Mouse (Mus musculus) splenic B cell, adult 2 months (primary cell): ENCODE measurements around the gene Col28a1.

Experiments used
- DNase-seq: peaks from one replicate; pipeline ENCODE4 v3.0.0-alpha.2; 2011; ENCODE audit warnings: low read depth, low spot score
- H3K27me3 ChIP-seq: 2 replicates; pipeline ENCODE4 v1.6.1; 2012; ENCODE audit warnings: mild to moderate bottlenecking, low read length, moderate library complexity, mixed read lengths; ENCODE audit not compliant: control insufficient read depth, poor library complexity, insufficient read depth, severe bottlenecking
- H3K36me3 ChIP-seq: 2 replicates; pipeline ENCODE4 v1.6.1; 2012; ENCODE audit warnings: mild to moderate bottlenecking, low read length, moderate library complexity, mixed read lengths; ENCODE audit not compliant: control insufficient read depth, poor library complexity, insufficient read depth, severe bottlenecking

The Col28a1 gene

DNA sequence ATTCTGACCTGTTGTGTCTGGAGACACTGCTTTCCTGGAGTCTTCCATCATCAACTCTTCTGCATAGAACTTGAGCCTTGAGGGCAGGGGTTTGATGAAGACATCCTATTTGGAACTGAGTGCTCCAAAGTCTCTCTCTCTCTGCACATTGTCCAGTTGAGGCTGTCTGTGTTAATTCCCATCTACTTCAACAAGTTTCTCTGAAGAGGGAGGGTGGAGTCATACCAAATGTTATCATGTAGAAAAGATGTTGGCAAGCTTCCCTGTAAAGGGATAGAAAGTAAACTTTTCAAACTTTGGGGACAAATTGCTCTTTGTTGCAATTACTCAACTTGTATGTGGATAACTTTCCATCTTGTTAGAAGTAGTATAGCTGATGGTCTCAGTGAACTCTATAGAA lies at the start of gene Col28a1:
Gene Col28a1, minus strand, starts transcription at position 101 of the 400 bp plus-strand sequence.
- H3K27me3 ChIP-seq, result no peaks in the 10 kb centered on the region

DNA sequence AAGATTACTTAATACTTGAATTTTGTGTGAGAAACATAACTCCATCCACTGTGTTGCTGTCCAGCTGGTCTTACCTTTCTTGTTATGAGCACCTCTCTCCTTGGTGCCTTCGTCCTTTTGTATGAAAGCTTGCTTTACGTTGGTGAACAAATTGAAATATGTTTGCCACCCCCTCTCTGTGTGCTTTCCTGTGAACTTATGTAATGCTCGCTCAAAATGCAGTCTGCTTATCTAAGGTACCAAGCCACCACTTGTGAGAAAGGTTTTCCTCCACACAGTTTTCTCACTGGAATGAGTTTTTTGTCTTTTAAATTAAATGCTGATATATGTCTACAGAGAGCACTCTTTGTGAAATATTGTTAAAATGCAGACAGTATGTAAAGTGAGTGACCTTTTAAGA lies 36.2 kb upstream of the Col28a1 start:
- DNase-seq, result no peak
- H3K36me3 ChIP-seq, result peaks cover 8% of the 10 kb centered on the region
- H3K27me3 ChIP-seq, result no peaks in the 10 kb centered on the region

More for the DNA sequence above, at the start of gene Col28a1:
- DNase-seq, result no peak
- H3K36me3 ChIP-seq, result no peaks in the 10 kb centered on the region

DNA sequence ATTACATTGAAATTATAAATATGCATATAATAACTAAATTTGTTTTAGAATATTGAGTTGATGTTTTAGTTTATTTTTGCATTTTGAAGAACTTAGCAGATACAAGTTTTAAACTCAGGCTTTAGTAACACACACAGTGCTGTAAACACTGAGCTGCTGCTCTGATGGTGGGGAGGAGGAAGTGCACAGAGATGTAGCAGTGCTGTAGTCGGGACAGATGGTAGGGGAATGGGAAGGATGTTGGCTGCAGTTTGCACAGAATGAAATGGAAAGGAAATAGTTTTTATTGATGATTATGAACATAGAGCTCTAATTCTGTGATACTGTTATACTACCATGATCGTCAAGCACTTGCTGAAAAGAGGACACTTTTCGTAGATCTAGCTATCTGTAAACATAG lies 34.6 kb upstream of the Col28a1 start:
- no peaks in the 10 kb centered on the region for H3K27me3 ChIP-seq
- no peak for DNase-seq
- peaks cover 6% of the 10 kb centered on the region for H3K36me3 ChIP-seq

DNA sequence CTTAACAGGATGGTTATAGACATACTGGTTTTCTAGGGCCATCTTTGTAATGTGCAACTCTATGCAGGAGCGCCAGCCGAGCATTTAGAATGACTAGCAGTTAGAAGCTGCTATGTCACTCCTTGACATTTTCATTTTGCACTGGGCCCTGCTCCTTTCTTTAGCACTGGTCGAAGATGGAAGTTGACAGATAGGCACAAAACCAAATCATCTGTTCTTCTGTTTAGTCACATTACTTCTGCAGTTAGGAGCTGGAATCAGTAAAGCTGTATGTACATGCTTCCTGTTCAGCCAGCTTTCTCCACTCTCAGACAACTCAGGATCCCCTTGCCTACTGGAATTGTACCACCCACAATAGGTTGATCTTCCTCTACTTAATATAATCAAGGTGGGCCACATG lies 18.2 kb upstream of the Col28a1 start:
- peak; percentile 2 for DNase-seq
- H3K27me3 ChIP-seq, result no peaks in the 10 kb centered on the region
- peaks cover 3% of the 10 kb centered on the region; the same call in 1 of the 2 replicates for H3K36me3 ChIP-seq

DNA sequence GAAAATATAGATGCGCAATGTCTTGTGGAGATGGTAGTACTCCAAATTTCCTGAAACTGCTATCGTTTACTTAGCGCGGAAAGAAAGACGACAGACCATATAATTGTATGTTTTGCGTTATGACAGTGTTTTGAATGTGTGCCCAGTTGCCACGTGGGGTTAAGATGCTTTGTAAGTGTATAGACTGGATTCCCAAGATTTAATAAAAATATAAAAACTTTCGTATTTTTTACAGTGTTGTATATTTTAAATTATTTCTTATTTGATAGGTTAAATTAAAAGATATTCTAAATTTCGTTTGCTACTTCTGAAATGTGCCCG lies 17.4 kb upstream of the Col28a1 start:
- peaks cover 3% of the 10 kb centered on the region; the same call in 1 of the 2 replicates for H3K36me3 ChIP-seq
- H3K27me3 ChIP-seq, result no peaks in the 10 kb centered on the region
- no peak for DNase-seq

DNA sequence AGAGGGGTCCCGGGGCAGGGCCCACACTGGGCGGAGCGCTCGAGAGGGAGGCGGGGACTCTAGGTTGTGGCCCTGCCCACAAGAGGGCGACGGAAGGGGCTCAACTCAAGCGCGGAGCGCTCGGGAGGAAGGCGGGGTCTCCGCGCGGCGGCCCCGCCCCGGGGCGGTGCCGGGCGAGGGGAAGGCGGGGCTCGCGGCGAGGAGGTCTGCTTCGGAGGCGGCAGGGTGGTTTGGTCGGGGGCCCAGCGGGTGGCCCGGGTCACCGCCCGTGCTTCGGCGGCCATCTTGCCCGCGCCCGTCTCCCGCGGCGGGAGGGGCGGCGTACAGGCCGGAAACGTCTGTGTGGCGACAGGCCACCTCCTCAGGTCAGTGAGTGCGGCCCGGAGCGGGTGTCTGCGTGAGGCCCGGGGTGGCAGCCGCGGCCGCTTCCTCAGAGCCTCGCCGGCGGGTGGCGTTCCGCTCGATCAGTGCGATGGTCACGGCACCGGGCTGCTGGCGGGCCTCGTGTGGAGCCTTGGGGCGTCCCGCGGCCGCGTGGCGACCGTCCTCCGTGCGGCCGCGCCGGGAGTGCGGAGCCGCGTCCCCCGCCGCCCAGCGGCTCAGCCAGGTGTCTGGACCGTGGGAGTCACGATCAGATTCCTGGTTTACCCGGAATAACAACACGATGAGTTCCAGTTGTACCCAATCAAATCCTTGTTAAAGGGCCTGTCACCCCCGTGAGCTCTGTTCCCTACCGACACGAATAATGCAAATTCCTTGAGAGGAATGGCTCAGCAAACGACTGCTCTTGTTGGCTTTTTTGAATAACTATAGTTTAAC lies 16.8 kb upstream of the Col28a1 start, which contains the start of gene Mios:
Gene Mios, plus strand, starts transcription at position 176 of the 819 bp plus-strand sequence.
- Histone ChIP-seq H3K36me3 (no peaks in the 10 kb centered on the region), H3K27me3 (no peaks in the 10 kb centered on the region)
- DNase-seq, result peak; percentile 93

DNA sequence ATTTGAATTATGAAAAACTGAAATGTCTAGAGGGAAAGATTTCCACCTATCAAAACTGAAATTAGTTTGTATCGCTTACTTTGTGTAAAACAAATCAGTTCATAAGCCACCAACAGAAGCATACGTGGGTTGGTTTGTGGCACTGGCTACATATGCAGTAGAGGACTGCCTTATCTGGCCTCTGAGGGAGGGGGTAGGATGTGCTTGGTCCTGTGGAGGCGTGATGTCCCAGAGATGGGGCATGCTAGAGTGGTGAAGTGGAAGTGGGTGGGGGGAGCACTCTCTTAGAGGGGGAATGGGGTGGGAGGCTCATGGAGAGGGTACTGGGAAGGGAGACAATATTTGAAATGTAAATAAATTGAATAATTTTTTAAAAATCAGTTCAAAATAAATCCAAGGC lies 2.5 kb downstream of the Col28a1 start:
- Histone ChIP-seq H3K36me3 (no peaks in the 10 kb centered on the region), H3K27me3 (no peaks in the 10 kb centered on the region)
- DNase-seq, result no peak

DNA sequence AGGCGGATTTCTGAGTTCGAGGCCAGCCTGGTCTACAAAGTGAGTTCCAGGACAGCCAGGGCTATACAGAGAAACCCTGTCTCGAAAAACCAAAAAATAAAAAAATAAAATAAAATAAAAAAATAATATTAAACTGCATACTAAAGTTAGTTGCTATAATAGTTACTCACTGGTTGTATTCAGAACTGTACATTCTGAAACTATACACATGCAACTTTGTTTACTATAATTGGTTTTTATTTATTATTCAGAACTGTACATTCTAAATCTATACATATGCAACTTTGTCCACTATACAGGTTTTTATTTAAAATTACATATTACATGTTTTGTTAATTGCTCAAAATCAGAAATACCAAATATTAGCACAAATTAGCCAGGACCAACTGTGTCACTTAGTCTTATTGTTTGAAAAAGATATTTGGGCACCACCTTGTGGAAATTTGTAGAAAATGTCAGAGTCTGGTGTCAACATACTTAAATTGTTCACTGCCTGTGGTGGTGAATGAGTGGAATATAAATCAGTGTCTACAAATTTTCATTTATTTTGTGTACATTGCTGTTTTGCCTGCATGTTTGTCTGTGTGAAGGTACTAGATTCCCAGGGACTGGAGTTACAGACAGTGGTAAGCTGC lies 3.7 kb downstream of the Col28a1 start:
- no peaks in the 10 kb centered on the region for H3K36me3 ChIP-seq
- H3K27me3 ChIP-seq, result no peaks in the 10 kb centered on the region
- DNase-seq, result peak; percentile 8

DNA sequence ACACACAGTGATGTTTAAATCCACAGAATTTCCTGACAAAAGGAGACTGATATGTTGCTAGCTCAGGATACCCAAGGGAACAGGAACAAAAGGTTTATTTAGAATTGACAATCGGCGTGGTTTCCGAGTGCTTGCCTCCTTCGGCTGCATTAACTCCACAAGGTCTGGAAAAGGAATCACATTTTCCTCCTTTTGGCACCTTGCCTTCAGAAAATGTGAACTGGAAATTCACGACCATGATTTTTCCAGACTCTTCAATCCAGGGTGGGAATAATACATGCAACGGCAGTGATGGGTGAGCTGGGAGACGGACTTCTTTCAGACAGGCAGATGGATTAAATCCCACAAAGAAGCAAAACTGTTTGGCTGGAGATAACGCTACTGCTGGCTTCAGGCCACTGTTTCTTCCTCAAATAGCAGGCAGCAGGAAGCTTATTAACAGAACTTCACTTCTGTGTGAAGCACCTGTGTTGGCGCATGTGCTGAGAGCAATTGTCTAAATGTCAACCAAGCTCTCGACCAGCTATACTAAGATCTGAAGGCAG lies 13.9 kb downstream of the Col28a1 start:
- no peaks in the 10 kb centered on the region for H3K27me3 ChIP-seq

DNA sequence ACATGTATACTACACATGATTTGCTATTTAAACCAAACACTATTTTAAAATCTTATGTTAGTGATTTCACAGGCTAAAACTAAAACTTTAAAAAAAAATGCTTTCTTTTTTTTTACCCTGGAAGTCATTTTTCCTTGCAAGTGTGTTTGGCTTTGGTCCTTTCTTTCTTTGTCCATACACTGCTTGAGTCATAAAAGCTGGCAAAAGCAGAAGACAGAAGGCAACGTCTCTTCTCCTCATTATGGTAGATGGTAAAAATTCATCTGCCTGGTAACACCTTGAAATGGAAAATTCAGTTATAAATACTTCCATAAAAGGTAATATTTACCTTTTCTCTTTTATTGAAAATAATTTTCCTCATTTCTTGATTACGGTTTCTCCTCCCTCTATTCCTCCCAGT lies 16.3 kb downstream of the Col28a1 start:
- no peak for DNase-seq

More for the DNA sequence above, 13.9 kb downstream of the Col28a1 start:
- no peak for DNase-seq
- H3K36me3 ChIP-seq, result no peaks in the 10 kb centered on the region

DNA sequence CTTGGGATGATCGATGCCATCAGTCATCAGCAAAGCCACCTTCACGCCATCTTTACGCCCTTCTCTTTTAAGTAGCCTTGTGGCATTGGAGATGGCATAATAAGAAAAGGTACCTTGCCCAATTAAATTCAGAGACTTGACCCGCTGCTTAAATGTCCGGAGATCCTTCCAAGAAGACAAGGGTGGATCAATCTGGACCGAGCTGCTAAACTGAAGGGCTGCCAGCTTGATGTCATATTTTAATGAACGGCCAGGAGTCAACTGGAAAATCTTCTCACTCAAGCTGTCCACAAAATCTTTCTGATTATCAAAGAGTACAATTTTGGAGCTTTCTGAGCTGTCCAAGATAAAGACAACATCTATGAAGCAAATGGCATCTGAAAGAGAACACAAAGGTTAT lies 17.1 kb downstream of the Col28a1 start:
- DNase-seq, result no peak

More for the DNA sequence above, 16.3 kb downstream of the Col28a1 start:
- Histone ChIP-seq H3K27me3 (no peaks in the 10 kb centered on the region), H3K36me3 (no peaks in the 10 kb centered on the region)

DNA sequence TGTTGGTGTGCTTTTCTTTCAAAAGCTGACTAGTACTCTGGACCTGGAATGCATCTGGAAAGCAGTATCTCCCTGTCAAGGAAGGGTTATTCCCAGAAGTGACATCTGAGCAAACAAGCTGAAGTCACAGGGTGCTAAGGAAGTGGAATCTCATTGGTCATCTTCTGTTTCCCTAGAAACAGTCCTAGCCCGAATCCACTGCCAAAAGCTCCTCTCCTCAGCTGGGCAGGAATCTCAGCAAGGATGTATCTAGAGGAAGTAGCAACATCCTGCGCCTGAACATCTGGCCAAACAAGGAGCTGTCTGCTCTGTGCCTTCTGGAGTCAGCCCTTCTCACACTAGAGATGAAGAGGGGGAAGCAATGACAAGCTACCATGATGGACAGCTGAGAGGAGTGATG lies 18.4 kb downstream of the Col28a1 start:
- DNase-seq, result no peak
- H3K27me3 ChIP-seq, result no peaks in the 10 kb centered on the region
- H3K36me3 ChIP-seq, result no peaks in the 10 kb centered on the region

More for the DNA sequence above, 17.1 kb downstream of the Col28a1 start:
- no peaks in the 10 kb centered on the region for H3K27me3 ChIP-seq
- H3K36me3 ChIP-seq, result no peaks in the 10 kb centered on the region

DNA sequence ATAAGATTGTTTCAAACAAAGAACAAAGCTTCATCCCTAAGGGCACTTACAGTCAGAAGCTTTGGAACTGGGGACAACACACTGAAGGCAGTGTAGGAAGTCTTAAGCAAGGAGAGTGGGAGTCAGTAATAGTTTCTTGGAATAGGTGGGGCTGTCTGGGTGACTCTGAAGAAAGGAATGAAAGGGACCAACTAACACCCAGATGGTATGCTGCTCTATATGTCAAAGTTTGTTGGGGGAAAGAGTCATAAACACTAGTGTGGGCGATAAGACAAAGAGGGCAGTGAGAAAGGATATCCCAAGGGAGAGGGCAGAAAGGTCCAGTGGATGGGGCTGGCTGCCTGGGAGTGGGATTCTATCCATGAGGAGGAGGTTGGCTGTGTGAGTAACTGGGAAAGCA lies 20.3 kb downstream of the Col28a1 start:
- H3K27me3 ChIP-seq, result no peaks in the 10 kb centered on the region
- DNase-seq, result no peak
- no peaks in the 10 kb centered on the region for H3K36me3 ChIP-seq

DNA sequence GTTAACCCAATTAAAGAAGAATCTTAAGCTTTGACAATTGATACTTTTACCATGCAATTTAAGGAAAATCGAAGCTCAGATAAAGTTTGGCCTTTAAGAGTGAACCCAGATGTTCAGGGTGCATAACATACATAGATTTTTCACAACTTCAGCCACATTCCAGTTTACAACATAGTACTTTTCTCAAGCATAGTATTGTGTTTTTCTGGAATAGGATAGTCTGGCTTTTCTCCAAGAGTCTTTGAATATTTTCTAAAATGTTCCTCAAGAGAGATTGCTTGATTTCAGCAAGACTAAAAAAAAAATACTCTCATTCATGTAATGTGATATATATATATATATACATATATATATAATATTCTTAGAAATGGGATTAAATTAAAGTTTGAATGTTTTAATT lies 27.7 kb downstream of the Col28a1 start:
- H3K36me3 ChIP-seq, result no peaks in the 10 kb centered on the region
- DNase-seq, result no peak
- H3K27me3 ChIP-seq, result no peaks in the 10 kb centered on the region

DNA sequence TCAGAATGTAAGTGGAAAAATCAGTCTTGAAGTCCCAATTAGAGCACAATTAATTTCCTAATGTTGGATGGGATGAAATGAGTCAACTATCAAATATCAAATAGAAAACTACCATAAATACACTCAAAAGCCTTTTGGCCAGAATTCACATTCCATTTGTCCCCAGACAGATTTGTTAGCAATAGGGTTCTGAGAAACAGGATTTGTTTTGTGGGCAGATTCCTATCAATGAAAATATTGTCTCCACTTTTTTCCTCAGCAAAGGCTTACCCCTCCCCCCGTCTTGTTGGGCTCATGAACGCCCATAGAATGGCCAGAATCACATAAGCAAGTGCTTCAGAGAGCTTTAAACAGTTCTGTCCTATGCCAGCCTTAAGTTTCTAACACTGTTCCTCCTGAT lies 32.4 kb downstream of the Col28a1 start:
- Histone ChIP-seq H3K27me3 (no peaks in the 10 kb centered on the region), H3K36me3 (no peaks in the 10 kb centered on the region)

More for the DNA sequence above, 32.4 kb downstream of the Col28a1 start:
- DNase-seq, result no peak
